Mouse (Mus musculus) granulocyte monocyte progenitor cell, adult 5-6 weeks (primary cell): ENCODE data around the gene Glis3. TPM values are rescaled to one million over a fixed set of nuclear protein-coding genes. Genes with fewer than 3 reads are reported as not detected.

Source experiments
- ATAC-seq: replicated peaks from 2 replicates; pipeline ENCODE4 v1.8.0; 2016; ENCODE audit warnings: mild to moderate bottlenecking, moderate TSS enrichment, inconsistent platforms; ENCODE audit not compliant: poor library complexity, severe bottlenecking
- total RNA-seq, 2 experiments: library from RNA; stranded (forward) in 1 of 2; stranded (reverse) in 1 of 2; fragments of 200-712, 200-1000 nt in 1 of 2; fragments of >200 nt in 1 of 2; fragmentation: Nextera tagmentation in 1 of 2; gene quantifications; 2 replicates each; pipeline ENCODE4 v1.2.3; 2014 to 2017

The Glis3 gene
- 8.9 and 10.0 TPM in 2 replicates for total RNA-seq (2014; fragmentation: Nextera tagmentation)
- 3.4 and 4.5 TPM in 2 replicates for total RNA-seq (2017)

GRCm38 (mm10) chr19:28679776-28680391, at the start of gene Glis3:
Gene Glis3 (minus strand): TSS chr19:28680077.
- peak; percentile 76 for ATAC-seq

GRCm38 (mm10) chr19:28726161-28726880, 46.4 kb upstream of the Glis3 start:
- ATAC-seq: no peak

DNA sequence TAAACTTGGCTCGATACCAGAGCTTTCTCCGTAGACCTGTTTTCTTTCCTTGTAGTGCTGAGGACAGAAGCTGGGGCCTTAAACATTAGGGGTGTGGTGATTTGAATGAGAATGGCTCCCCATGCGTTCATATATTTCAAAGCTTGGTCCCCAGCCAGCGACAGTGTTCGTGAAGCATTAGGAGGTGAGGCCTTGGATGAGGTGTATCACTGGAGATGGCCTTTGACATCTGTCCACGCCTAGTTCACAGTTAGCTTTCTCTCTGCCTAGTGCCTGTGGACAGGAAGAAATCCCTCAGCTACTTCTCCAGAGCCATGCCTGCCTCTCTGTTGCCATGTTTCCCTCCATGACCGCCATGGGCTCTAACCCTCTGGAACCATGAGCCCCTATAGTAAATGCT, 44.8 kb upstream of the Glis3 start:
- no peak for ATAC-seq

GRCm38 (mm10) chr19:28722626-28723025, 42.7 kb upstream of the Glis3 start:
- no peak for ATAC-seq

- ATAC-seq: no peak
Observed at GRCm38 (mm10) chr19:28721834-28722233, 42.0 kb upstream of the Glis3 start.

- no peak for ATAC-seq
Observed at GRCm38 (mm10) chr19:28720016-28720415, 40.1 kb upstream of the Glis3 start.

DNA sequence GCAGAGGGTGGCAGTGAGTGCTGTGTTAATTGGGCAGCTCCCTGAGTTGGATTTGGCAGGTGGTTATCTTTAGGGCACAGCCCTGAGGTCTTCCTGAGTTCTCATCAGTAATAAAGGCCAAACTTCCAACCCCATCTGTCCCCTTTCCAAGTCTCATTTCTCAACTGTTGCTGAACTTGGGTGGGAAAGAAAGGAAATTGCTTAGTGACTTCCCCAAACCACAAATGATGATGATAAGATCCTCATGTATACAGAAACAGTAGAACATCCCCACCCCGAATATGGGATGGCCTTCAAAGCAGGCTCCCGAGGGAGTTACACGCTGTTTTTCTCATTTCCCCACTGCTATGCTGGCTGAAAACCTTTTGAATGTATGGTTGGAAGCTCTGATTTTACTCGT, 34.8 kb upstream of the Glis3 start:
- ATAC-seq: no peak

DNA sequence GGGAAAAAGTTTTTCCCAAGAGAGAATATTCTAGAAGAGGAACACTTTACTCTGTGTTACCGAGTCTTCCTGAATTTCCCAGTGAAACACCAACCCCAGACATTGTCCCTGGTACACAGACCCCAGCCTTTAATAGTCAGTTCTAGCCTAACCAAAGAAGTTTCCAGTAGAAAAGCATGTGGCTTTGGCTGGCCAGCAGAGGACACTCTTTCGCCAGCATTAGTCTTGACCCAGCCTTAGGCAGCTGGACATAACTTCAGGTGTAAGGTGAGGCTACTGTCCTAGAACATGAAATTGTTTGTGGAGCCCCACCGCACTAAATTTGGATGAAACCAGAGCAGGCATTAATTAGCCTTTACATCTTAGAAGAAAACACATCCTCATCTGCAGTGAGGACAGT, 17.8 kb upstream of the Glis3 start:
- no peak for ATAC-seq

- ATAC-seq: no peak
Observed at GRCm38 (mm10) chr19:28686398-28686797, 6.5 kb upstream of the Glis3 start.

- ATAC-seq: peak; percentile 61
Observed at GRCm38 (mm10) chr19:28685484-28685883, 5.6 kb upstream of the Glis3 start.

DNA sequence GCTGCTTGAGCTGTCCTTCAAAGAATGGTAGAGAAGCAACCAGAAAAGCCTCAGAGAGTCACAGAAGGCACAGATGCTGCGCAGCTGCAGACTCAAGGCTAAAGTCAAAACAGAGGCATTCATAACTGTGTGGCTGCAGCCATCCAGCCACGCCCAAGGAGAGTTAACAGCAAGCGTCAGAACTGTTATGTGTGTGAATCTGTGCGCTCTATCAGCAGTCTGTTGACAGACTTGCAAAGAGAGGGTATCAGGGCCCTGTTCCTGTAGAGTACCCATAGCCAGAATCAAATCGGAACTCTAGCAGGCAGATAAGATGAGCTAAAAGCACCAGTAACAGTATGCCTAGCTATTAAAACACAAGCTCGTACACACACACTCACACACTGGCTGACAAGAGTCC, 4.5 kb upstream of the Glis3 start:
- no peak for ATAC-seq

DNA sequence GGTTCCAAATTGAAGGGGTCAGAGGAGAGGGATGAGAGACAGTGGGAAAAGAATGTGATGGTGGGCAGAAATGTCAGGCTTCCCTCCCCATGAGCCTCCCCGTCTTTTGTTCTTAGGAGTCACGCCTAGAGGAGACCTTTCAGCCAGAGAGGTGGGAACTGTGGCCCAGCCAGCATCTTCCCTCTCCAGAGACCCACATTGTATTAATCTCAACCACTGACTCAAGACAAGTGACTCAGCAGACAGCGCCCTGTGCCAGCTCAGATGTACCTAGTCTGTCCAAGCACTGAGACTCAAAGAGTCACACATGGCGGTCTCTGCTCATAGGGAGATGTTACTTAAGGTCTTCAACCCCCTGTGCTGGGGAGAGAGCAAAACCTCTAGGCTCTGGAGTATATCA, 3.5 kb upstream of the Glis3 start:
- ATAC-seq: no peak

DNA sequence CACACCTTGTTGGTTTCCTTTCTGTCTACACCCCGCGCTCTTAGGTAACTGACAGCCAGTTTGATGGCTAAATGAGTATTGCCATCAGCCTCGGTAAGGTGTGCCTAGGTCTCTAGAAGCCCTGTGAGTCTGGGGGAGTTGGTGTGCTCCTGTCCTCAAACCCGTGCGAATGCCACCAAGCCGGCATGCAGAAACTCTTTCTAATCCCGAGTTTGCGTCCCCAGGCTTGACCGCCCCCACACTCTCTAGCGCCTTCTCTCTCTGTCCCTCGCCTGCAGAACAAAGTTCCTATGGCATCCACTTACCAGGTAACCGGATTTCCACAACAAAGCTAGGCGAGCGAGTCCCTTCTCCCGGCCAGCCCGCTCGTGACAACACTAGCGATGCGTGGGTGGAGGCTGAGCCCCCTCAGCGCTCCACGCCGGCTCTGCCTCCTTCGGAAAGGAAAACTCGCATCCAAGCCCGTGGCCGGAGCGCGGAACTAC, 544 bp downstream of the Glis3 start:
- ATAC-seq: no peak

DNA sequence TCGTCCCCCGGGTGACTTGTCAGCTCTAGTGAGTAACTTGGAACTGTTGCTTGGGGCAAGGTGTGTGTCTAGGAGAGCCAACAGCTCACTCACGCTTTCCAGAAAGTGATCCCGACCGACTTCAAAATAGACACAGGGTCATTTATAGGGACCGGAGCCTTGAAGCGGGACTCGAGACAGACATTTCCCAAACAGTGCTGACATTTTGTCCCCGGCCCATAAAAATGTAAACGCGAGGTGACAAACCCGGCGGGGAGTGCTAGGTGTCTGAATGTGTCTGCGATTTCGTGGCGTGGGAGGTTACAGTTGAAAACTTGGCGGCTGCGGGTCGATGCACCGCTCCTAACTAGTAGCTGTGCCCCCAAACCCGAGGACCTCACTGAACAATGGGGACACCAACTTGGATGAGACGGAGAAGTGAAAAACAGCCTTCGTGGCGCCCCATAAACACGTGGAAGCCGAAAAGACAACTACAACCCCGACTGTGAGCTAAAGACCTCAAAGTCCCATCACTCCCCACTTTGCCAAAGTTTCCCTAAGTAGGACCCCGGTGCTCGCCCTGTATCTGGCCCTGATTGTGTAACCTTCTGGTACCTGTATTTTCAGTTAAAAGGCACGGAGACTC, 1.1 kb downstream of the Glis3 start:
- ATAC-seq: no peak

DNA sequence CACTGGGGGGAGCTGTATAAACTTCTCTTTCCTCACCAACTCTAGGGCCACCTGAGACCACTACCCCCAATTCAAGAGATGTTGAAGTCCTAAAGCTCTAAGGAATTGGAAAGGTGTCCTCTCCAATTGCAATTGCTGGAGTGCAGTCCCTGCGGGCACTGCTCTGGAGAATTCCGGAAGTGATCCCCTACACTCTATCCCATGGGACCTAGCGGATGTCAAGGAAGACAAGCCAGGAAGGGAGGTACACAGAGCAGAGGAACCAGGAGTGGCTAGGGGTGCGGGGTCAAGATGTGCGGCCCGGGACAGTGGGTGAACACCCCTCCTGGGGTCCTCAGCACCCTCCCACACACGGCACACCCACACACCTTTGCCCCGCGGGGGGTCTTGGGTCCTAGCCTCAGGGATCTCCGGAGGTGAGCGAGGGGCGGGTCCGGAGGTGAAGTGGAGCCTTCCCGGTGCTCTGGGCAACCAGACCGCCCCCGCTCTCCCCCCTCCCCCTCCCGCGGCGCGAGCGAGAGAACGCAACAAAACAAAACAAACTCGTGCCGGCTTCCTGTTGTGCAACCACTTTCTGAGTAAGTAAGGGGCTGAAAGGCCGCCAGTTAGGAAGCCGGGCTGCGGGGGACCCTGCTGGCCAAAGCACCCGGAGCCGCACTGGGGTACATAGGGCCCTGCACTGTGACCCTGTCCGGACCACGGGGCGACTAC, 2.0 kb downstream of the Glis3 start:
- peak; percentile 50 for ATAC-seq

- peak; percentile 31 for ATAC-seq
Observed at GRCm38 (mm10) chr19:28677045-28677727, 2.7 kb downstream of the Glis3 start.

DNA sequence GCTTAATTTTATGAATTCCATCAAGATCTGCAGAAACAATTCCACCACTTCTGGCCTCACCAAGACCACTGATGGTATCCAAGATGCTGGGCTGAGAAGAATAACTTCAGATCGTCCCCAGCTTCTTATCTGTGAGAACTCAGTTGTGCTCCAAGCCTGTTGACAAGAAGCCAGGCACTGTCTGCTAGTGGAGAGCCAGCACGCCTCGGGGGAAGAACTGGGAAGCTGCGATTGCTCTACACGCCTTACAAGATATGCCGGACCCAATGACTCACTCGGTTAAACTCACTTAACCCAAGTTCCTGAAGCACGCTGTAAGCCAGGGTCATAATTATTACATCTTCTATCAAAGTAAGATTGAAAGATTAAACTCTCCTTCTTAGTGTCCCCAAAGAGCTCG, 16.1 kb downstream of the Glis3 start:
- no peak for ATAC-seq

GRCm38 (mm10) chr19:28663148-28663547, 16.7 kb downstream of the Glis3 start:
- no peak for ATAC-seq

- no peak for ATAC-seq
Observed at GRCm38 (mm10) chr19:28662474-28662873, 17.4 kb downstream of the Glis3 start.

GRCm38 (mm10) chr19:28660912-28661311, 19.0 kb downstream of the Glis3 start:
- no peak for ATAC-seq
